Mouse (Mus musculus): ENCODE measurements around the gene Fam20a.

- TF ChIP-seq POLR2A (IDR thresholded peaks at IDR 0.05; ENCODE audit: insufficient read length, low read depth), result no peak
- no peak for TF ChIP-seq MAX (IDR thresholded peaks at IDR 0.05; ENCODE audit: low read depth)
- TF ChIP-seq E2F4 (IDR thresholded peaks at IDR 0.05; ENCODE audit: insufficient read depth), result no peak
- TF ChIP-seq POLR2AphosphoS2 (IDR thresholded peaks at IDR 0.05; ENCODE audit: insufficient read length, low read depth), result no peak
- no peak for TF ChIP-seq REST (IDR thresholded peaks at IDR 0.05; ENCODE audit: insufficient read depth, insufficient read length)
- TF ChIP-seq TCF12 (IDR thresholded peaks at IDR 0.05; ENCODE audit: insufficient read depth, poor library complexity, severe bottlenecking), result no peak
- TF ChIP-seq MYOD1 (IDR thresholded peaks at IDR 0.05; ENCODE audit: control insufficient read depth in 1 of 3, insufficient read length in 2 of 3, low read depth in 2 of 3), result no peak
- no peak for TF ChIP-seq SRF (IDR thresholded peaks at IDR 0.05; ENCODE audit: control insufficient read depth, insufficient read length, low read depth)
- TF ChIP-seq USF1 (IDR thresholded peaks at IDR 0.05; ENCODE audit: low read depth), result no peak
Observed at GRCm38 (mm10) chr11:109769091-109769490, 47.0 kb upstream of the Fam20a start.
